Mouse (Mus musculus): ENCODE results near the gene Trit1.
A peak's percentile ranks its signal among the peaks of the same experiment; 100 is the strongest.
"Not testable (repeated sequence)": the region's sequence is repeated elsewhere in the genome, so short reads cannot be mapped to it uniquely, and the experiment has no call there.

The Trit1 gene

DNA sequence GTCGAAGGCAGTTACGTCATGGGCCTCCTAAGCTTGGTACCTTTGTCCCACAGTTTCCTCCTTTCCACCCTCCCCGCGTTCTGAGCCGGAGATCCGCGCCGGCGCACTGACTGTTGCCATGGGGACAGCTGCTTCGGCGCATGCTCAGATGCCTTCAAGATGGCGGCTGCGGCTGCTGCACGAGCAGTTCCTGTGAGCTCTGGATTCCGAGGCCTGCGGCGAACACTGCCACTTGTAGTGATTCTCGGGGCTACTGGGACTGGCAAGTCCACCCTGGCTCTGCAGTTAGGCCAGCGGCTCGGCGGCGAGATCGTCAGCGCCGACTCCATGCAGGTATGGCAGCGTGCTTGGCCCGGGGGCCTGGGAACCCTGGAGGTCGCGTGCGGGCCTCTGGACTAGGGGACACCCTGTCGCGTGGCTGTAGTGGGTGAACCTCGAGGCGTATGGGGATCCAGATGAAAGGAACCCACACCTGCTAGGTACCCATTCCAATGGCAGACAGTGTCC lies at the start of gene Trit1:
Gene Trit1 (plus strand): TSS at position 147 of the 507 bp plus-strand sequence.
- DNase-seq: peak; percentile 95 to 96

DNA sequence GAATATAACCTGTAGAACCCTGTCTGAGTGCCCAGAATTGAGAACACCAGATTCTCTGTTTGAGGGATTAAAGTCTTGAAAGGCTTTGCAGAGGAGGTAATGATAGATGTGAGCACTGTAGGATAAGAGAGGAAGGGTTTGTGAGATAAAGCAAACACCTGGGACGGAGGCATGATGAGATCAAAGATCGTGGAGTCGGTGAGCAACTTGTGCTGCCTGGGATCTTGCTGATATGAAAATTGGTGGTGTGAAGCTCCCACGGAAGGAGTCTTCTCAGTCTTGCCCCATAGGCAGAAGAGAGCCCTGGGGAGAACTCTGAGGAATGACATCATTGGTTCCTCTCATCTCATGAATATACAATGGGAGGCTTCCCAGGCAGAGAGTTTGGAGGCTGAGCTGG lies 48.3 kb upstream of the Trit1 start:
- no peak for DNase-seq

DNA sequence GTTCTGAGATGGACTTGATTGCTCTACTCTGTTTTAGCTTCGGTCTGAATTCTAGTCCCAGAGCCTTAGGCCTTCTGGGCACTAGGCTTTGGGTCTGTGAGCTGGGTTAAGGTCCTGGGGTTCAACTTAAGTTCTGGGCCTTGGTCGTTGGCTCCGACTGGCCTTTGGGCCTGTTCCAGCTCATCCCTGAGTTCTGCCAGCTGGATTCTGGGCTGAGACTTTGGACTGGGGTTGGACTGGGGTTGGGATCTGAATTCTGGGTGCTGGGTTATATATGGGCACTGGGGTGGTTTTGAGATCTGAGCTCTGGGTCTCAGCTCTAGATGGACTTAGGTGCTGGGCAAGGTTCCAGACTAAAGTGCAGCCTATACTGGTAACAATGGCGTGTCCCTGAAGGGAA lies 45.2 kb upstream of the Trit1 start:
- DNase-seq: no peak

DNA sequence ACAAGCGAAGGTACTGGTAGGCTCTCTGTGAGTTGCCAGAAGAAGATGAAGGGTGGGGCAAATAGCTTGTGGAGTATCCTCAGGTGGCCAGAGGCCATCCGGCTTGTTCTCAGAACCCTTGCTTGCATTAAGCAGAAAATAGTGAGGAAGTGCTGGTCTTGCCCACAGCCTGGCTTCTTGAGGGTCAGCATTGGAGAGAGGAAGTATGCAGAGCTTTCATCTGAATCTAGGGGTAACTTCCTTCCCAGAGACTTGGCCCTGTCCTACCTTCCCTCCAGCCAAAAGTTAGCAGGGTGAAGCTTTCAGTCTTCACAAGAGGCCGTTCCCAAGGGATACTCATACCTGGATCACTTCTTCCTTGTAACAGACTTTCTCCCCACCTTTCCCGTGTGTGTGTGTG lies 44.8 kb upstream of the Trit1 start:
- DNase-seq: no peak

DNA sequence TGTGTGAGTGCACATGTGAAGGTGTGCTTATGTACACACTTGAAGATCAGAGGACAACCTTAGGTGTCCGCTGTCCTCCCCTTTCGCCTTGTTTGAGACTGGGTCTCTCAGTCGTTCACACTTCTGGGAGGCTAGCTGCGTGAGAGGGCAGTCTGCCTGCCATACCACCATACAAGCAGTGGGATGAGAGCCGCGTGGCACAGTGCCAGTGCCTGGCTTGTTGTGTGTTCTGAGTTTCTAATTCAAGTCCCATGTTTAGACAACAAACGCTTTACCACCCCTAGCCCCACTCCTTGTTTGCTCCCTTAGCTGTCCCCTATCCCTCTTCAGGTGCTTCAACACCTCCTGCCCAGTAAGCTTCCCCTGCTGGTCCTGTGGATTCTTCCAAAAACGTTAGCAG lies 44.3 kb upstream of the Trit1 start:
- peak; percentile 29 to 47 for DNase-seq

DNA sequence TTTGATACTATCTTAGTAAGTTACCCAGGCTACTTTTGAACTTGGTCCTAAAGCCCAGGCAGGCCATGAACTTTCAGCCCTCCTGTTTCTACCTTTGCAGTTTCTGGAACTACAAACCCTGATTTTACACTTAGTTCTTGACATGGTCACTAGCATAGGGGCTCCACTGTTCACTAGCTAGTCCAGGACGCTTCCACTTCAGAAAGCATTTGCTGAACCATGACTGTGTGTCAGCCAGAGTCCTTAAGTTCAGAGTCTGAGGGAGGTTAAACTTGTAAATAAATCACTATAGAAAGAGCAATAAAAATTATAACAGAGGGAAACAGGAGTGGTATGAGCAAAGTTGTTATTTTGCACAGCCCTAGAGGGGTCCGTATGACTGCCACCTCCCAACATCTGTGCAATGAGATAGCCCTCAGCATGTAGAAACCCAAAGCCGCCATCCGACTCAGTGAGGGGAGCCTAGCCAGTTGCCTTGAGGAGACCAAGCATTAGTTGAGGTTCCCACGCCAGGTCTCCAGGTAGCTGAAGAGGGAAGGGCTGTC lies 41.3 kb upstream of the Trit1 start:
- no peak for DNase-seq

DNA sequence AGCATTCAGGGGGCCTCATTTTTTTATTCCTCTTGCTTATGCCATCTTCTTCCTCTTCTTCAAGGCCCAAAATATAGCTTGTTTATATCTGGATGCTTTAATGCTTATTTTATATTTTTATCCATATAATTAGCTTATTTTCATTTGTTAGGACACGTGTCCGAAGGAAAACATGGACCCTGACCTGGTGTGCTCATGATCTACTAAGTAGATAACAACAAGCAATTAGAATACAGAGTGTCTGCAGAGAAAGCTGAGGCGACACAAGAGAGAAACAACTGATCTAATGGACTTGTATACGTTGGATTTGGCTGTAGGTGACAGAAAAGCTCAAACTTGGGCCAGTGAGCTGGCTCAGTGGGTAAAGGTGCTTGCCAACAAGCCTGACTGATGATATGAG lies 39.5 kb upstream of the Trit1 start:
- DNase-seq: no peak

DNA sequence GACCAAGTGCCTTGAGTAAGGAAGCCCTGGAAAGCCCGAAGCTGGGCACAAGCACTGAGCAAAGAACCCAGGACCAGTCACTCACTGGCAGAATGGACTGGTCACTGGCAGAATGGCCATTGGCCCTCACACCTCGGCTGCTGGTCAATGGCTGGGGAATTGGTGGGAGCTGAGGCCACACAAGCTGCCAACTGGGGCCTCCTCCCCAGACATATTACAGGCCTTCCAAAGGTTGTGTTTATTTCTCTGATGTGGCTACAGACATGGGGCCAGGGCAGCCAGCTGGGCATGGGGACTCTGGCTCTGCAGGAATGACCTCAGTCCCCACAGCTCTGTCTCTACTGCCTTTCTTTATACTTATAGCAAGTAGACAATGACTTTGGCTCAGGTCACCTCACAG lies 37.5 kb upstream of the Trit1 start:
- DNase-seq: no peak

DNA sequence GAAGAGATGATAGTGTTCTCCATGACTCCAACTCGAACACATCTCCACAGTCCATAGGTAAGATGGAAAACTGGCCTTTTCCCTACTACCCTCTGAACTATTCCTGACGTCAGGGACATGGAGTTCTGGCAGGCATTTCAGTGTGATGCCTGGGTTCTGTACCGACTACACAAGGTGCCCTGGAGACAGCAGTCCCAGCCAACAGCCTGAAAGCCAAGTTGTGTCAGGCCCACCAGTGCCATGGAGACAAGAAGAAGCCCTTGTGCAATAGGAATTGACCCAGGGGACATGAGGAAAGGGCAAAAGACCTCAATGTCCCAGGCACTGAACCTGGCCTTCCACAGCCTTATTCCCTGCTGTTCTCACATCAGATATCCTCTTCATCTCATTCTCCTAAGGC lies 36.6 kb upstream of the Trit1 start:
- no peak for DNase-seq

DNA sequence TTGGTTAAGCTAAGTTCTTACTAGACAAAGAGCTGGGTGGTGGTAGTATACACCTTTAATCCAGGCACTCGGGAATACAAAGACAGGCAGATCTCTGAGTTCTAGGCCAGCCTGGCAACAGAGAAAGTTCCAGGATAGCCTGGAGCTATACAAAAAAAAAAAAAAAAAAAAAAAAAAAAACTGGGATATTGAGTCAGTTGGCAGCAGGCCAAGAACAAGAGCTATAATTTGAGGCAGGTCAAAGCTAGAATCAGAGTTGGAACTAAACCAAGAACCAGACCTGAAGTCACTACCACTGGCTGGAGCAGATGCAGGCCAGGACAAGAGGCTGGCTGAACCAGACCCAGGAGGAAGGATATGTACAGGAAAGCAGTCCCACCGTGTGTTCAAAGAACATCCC lies 35.7 kb upstream of the Trit1 start:
- DNase-seq: no peak

DNA sequence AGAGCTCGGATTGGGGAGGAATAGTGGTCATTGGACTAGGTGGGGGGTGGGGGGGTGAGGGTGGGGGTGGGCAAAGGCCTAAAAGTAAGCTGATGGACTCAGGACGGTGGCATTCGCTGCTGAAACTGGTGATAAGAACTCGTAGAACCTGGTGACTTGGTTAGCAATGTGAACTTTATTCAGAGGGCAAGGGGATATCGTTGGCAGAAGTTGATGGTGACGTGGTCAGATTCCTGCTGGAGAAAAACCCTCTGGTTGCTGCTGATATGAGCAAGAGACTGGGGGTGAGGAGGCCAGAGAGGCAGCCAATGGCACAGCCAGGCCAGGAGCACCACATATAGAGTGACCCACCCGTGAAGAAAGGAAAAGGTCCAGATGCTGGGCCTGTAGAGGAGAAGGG lies 35.2 kb upstream of the Trit1 start:
- no peak for DNase-seq

DNA sequence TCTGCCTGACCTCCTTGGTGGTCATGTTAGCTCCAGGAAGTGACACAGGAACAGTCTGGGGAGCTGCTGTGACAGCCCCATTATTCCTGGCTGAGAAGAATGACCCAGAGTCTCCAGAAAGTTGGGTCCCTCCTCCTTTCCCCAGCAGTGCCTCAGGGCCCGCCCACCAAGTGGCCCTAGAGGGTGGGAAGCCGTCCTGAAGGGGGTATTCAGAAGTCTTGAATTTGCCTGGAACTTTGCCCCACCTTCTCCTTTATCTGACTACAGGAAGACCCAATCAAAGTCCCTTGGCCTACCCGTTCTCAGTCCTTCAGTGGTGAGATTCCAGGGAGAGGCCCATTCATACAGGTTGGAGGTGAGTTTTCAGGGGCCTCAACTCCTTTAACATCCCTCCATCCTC lies 34.5 kb upstream of the Trit1 start:
- DNase-seq: no peak

DNA sequence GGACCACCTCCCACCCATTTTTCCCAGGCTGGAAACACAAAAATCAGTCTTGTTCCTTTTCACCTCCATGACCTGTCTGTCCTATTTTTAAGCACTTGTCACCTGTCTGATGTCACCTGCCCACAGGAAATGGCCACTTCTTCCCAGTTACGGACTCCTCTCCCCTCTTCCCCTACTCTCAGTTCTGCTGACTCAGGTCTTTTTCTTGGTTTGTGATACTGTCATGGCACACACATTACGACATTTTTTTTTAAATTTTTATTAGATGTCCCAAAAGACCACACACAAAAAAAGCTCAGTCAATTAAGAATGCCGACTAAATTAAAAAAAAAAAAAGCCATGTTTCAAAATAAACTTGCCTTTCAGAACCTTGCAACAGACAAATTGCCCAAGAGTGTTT lies 33.9 kb upstream of the Trit1 start:
- DNase-seq: no peak

DNA sequence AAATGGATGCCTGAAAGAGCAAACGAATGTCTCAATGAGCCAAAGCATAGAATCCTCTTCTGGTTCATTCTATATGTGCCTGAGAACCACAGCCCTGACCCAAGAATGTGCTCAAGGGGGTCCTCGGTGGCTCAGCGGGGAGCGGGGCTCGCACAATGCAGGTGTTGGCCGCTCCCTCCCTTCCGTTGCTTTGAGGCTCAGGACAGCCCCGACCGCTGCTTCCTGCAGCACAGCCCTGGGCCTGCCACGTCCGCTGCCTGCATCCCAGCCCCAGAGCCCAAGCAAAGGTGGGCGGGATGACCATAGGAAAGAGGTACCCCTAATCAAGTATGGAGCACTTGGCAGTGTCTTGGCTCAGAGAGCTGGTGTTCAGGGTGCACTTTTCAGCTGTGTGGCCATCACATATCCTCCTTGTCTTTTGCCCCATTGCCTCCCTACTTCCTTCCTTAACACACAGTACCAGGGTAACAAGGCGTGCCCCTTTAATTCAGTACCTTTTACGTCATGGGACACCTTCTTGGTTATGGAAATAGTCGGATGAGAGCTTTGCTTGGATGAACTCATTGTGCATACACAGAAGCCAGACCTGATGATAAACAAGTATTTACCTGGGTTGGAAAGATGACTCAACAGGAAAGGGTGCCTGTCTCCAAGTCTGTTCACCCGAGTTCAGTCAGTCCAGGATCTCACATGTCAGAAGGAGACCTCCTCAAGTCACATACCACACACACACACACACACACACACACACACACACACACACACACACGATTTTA lies 32.7 kb upstream of the Trit1 start:
- no peak for DNase-seq

DNA sequence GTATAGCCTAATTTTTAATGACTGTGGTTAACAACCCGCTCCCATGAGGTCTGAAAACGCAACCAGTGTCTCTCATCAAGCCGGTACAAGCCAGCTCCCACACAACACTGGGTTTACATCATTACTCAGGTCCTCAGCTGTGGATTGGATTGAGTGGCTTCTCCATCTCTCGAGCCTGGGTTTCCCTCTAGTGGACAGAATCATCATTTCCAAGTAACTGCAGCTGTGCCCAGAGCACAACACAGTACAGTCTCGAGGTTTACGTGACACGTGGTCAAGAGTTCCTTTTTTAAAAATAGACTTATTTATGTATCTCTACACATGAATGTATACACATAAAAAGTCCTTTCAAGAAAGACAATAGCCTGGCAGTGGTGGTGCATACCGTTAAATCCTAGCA lies 31.3 kb upstream of the Trit1 start:
- peak; percentile 69 to 72 for DNase-seq

DNA sequence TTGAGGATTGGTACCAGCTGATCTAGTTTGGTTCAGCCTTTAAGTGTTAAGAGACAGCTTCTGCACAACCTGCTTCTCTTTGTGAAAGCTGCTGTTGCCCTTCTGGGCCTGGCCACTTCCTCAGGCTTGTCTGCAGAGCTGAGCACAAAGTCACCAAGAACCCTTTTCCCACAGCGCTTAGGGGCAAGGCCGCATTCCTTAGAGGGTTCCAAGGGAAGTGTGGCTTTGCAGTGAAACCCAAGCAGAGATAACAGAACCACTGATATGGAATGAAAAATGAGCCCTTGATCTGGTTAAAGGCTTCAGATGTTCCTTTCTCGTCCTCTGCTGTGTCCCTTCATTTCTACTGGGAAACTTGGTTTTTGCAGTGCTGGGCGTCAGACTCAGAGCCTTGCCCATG lies 29.0 kb upstream of the Trit1 start:
- no peak for DNase-seq

DNA sequence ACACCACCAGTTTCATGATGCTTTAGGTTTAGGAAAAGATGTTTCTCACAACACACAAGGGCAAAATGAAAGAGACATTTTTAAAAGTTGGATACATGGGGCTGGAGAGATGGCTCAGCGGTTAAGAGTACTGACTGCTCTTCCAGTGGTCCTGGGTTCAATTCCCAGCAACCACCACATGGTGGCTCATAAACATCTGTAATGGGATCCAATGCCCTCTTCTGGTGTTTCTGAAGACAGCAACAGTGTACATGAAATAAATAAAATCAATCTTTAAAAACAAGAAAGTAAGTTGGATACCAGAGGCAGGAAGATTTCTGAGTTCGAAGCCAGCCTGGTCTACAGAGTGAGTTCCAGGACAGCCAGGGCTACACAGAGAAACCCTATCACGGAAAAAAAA lies 28.4 kb upstream of the Trit1 start:
- DNase-seq: not testable (repeated sequence)

DNA sequence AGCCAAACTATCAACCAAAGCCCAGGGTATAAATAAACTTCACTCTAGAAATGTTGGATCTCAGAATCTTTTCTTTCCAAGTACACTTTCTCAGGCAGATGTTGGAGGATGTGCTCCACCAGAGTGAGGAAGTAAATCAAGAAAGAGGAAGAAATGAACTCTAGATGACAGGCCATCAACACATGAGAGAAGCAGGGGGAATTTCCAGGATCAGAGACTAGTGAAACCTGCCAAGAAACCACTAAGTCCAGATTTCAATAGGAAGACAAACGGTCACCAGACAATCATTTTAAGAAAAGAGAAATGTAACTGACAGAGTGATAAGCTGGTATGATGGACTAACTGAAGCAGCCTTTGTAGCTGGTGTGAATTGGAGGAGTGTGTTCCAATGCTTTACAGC lies 25.2 kb upstream of the Trit1 start:
- no peak for DNase-seq

DNA sequence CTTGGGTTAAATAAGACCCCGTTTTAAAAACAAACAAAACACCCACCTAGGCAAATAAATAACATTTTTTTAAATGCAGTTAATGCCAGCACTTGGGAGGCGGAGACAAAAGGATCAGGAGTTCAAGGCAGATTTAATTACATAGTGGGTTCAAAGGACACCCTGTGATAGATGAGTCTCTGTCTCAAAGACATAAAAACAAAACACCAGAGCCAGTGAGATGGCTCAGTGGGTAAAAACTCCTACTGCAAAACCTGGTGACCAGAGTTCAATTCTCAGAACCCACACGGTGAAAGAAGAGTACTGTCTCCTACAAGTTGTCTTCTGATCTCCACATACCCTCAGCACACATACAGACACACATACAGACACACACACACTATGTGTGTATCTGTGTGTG lies 24.1 kb upstream of the Trit1 start:
- no peak for DNase-seq

DNA sequence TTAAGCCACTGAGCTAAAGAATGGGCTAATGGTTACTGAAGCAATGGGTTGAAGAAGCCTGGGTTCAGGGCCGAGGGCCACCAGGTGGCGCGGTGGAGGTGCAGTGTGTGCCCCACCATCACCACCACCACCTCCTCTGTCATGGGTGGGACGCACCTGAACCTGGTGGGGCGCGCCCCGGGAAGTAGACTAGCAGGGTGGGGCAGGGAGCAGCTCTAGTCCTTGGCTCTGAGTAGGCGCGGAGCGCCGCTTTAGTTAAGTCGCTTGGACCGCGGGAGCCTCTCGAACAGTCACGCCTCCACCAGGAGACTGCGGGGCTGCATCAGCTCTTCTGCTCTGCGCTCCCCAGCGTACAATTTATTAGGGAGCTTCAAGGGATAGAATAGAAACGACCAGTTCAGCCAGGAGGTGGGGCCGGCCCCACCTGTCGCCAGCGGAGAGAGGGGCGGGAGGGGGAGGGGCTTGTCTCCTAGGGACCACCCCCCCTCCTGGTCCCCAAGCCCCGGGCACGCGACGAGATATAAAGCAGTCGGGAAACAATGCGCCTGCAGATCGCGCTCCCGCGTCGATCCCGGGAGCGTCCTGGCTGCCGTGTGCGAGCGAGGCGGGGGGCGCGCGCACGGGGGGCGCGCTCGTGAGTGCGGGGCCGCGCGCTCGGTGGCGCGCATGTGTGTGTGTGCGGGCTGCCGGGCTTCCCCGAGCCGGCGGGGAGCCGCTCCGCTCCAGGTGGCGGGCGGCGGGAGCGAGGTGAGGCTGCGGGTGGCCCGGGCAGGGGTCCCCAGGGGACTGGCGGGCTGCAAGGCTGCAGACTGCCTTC lies 20.8 kb upstream of the Trit1 start, which contains the start of gene Mycl:
Gene Mycl (plus strand): TSS at position 249 of the 817 bp plus-strand sequence.
- DNase-seq: peak; percentile 95

DNA sequence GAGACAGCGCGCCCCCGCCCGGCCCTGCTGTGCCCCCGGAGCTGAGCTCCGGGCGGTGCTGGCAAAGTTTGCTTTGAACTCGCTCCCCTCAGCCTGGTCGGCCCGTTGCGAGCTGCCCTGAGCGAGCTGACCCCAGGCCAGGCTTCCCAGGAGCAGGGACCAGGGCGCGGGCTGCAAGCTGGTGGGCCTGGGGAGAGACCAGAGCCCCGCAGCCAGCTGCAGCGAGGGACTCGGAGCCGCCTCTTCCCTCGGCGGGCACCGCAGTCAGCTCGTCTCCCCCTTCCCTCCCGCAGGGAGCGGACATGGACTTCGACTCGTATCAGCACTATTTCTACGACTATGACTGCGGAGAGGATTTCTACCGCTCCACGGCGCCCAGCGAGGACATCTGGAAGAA lies 20.2 kb upstream of the Trit1 start:
- no peak for DNase-seq

DNA sequence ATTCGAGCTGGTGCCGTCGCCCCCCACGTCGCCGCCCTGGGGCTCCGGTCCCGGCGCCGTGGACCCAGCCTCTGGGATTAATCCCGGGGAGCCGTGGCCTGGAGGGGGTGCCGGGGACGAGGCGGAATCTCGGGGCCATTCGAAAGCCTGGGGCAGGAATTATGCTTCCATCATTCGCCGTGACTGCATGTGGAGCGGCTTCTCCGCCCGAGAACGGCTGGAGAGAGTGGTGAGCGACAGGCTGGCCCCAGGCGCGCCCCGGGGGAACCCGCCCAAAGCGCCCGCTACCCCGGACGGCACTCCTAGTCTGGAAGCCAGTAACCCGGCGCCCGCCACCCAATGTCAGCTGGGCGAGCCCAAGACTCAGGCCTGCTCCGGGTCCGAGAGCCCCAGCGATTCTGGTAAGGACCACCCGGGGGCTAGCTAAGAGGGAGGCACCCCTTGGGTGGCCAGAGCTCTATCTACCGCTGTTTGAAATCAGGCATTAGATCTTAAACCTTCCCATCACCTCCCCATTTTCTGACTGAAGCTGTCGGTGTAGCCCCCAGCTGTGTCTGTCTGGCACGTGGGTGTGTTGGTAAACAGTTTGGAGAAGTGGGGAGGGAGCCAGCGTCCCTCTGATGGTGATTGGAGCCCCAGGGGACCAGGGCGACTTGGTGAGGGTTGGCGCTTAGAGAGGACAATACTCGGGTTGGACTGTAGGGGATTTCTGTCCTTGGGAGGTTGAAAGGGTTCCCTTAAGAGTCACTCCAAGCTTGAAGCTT lies 19.6 kb upstream of the Trit1 start:
- DNase-seq: peak; percentile 41 to 61
